Mouse (Mus musculus) cortical plate, adult 2 months (tissue): ENCODE measurements around the gene Hoxa5.

ENCODE experiments used
- CTCF ChIP-seq: fragments of 200-500 bp; IDR thresholded peaks from 2 replicates; pipeline ENCODE4 v1.5.1; 2011; ENCODE audit warnings: mild to moderate bottlenecking, control low read depth, low read length; ENCODE audit not compliant: insufficient read depth; ENCODE audit errors: extremely low read depth
- POLR2A ChIP-seq: fragments of 200-500 bp; IDR thresholded peaks from 2 replicates; pipeline ENCODE4 v1.6.1; 2011; ENCODE audit warnings: mild to moderate bottlenecking, low read length, control low read depth; ENCODE audit not compliant: insufficient read depth; ENCODE audit errors: extremely low read depth

- TF ChIP-seq POLR2A = no peak
- TF ChIP-seq CTCF = no peak
Observed at GRCm38 (mm10) chr6:52232984-52233545, 28.7 kb upstream of the Hoxa5 start.
